Mouse (Mus musculus): ENCODE data around the gene Limch1.

The Limch1 gene

DNA sequence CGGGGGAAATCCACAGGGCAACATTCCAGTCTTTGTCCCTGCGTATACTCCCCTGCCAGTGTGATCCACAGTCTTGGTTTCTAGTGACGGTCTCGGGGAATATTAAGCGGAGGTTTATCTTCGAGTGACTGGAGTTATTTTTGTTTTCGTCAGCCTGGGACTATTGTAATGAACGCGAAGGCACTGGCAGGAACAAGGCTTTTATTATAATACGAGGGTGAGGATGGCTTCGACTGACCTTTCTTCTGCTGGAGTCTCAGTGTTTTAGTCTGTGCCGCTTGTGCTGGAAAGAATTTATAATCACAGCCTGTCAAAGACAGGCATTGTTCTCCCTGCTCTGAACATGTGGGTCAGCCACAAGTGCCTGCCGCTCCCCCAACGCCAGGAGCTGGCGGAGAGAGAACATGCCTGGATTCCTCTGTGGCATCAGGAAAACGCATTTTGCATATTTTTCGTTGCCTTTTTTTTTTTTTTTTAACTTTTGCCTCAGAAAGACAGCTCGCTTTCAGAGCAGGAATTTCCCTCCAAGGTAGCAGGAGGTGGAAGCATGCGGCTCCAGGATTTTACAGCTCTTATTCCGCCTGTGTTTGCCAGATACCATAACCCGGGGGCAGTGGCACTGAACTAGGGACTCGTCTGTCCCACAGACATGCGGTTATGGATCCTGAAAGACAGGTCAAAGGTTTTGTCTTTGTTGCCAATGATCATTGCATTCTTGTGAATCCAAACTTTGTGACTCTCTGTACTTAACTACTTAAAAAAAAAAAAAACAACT lies 222.6 kb downstream of the Limch1 start:
- DNase-seq (ENCODE audit: low read depth, low spot score), result no peak

DNA sequence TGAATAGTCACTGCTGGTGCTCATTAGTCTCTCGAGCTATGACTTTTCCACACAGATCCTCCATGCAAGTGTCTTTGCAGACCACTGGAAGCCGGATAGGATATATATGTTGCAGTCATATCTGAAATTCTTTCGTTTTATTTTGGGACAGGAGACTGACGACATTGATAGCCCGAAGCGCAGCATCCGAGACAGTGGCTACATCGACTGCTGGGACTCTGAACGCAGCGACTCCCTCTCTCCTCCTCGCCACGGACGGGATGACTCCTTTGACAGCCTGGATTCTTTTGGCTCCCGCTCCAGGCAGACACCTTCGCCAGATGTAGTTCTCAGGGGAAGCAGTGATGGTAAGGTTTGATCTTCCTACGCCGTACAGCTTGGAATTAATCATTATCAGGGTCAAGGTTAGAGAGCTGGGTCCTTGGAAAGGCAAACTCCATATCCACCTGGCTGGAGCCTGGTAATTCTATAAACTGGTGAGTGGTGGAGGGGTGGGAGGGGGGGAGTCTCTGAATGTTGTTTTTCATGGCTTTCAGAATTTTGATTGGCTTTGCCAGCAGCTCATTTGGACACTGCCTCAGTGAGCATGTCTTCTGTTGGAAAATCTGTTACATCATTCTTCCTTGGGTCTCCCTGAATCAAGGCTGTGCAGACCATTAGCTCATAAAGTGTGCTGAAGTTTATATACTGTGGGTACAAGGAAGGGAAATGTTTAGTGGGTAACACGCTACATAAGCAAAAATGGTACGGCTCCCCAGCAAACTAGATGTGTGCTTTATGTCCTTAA lies 223.5 kb downstream of the Limch1 start:
- DNase-seq (ENCODE audit: low read depth, low spot score), result no peak

DNA sequence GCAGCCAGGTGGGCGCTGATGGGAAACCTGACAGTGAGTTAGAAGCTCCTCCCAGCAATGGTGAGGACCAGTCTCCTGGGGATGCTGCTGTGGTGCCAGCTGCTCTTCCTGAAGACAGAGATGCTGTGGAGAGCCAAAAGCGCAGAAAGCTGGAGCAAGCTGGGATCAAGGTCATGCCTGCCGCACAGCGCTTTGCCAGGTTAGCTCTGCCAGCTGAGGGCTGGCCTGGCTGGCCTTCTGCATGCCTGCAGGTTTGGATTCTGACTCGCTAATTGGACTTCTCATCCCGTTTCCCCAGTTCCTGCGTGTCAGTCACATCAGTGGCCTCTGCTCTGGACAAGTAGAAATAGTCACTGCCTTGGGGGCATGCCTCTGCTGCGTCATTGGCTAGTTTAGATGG lies 230.0 kb downstream of the Limch1 start:
- DNase-seq (ENCODE audit: low read depth, low spot score), result no peak

DNA sequence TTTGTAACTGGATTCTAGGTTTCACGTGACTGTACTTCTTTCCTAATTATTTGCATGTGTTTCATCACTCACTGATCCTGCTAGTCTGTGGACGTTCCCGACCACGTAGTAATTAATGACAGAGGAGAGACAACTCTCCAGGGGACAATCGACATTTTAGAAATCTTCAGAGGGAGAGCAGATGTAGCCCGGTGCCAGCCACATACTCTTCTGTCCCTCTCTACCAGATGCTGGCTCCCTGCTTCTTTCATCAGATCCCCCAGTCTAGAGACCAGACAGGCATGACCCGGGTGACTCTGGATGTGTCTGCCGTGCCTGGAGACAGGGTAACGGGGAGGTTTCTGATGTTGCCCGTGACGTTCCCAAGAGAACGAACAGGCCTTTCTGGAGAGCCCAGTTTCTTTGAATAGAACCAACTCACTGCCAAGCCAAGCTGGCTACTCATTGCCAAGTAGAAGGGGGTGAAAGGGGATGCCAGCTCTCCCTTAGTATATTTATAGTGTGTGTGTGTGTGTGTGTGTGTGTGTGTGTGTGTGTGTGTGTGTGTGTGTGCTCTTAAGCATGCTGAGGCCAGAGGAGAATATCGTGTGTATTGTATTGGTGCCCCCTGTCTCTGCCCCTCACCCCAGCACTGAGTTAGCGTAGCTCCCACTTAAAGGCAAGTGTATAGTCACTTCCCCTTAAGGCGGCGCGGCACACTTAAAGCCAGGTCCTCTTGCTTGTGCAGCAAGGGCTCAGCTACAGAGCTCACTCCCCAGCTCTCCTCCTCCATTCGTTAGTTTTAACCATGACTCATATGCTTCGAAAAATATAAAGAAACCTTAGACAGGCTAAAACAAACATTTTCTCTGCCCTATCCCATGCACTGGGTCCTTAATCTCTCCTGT lies 233.9 kb downstream of the Limch1 start:
- no peak for DNase-seq (ENCODE audit: low read depth, low spot score)

DNA sequence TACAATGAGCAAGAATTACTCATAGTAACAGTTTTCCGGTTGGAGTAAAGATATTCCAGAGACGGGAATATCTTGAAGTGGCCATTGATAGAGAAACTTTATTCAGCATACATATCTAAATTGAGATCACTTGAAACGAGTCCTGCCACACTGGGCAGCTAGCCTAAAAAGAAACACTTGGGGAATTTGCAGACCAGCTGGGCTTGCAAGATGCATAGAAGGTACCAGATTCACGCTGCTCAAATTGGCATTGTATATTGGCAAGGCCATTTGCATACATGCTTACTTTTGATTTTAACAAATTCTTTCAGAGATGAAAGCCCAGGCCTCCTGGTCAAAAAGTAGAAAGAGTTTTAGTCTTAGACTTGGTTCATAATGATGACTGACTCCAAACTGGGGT lies 235.2 kb downstream of the Limch1 start:
- no peak for DNase-seq (ENCODE audit: low read depth, low spot score)

GRCm38 (mm10) chr5:66983104-66983503 lies 237.5 kb downstream of the Limch1 start:
- DNase-seq (ENCODE audit: low read depth, low spot score), result no peak

DNA sequence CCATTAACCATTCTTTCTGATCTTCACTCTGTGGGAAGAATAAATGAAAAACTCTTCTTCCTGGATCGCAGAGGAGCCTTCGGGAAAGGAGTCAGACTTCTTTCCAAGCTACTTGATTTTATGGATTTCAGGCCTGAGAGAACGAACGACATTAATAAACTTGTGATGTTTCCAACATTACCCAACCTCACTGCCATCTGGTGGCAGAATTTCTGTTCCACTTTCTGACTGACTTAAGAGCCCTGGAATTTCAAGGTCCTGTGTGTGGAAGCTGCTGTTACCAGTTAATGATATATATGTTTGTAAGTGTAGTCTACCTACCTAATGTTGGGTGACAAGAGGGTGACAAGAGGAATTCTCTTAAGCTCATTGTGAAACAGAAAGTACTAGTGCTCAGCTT lies 243.3 kb downstream of the Limch1 start:
- DNase-seq (ENCODE audit: low read depth, low spot score), result no peak

DNA sequence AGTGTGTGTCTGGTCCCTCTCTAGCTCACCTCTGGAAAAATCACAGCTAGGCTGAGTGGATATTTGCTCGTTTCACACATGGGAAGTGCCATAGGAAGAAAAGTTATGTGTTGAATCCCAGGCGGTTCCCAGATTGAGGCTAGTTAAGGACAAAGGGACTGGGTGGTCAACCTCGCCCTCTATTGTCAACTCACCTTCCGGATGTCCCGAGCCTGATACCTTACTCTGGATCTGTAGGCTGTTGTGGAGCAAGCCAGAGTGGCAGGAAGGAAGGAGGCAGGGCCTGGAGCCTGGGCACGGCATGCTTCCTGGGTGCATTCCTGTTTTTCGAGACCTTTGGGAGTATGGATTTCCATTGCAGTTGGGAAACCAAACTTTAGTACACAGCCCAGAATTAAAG lies 243.9 kb downstream of the Limch1 start:
- DNase-seq (ENCODE audit: low read depth, low spot score), result no peak

DNA sequence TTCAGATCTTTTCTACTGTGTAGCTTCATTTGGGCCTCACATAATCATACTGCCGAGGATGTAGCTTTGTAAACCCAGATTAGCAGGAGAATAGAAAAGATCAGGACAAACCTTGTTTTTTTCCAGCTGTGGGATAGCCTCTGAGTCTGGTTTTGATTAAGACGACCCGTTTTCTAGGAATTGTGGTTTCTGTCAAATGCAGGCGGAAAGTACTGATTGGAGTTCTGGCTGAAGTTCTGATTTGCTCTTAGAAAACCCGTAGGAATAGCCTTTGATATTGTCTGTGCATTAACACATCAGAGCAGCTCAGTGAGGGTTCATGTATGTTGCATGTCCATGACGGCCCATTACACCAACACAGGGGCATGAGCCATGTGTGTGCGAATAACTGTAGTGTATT lies 246.8 kb downstream of the Limch1 start:
- DNase-seq (ENCODE audit: low read depth, low spot score), result no peak

DNA sequence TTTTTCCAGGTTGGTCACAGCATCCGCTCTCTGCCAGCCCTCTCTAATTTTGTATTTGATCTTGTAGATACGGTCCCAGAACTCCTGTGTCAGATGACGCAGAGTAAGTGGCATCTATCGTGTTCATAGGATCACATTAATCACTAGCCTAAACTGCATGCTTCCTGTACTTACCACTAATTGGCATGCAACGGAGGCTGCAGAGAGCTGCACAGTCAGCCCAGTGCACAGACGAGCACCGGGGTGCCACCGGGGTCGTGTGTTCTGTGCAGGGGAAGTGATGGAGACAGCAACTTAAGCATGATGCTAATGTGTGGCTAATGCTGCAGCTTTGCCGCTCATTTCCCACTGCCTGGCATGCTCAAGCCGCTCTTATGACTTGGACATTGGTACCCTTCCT lies 247.4 kb downstream of the Limch1 start:
- no peak for DNase-seq (ENCODE audit: low read depth, low spot score)

- no peak for DNase-seq (ENCODE audit: low read depth, low spot score)
Observed at GRCm38 (mm10) chr5:66996124-66996523, 250.5 kb downstream of the Limch1 start.

- DNase-seq (ENCODE audit: low read depth, low spot score), result peak; percentile 2
Observed at GRCm38 (mm10) chr5:66996886-66997599, 251.4 kb downstream of the Limch1 start.

GRCm38 (mm10) chr5:66997600-66997930 lies 251.9 kb downstream of the Limch1 start:
- no peak for DNase-seq (ENCODE audit: low read depth, low spot score)

GRCm38 (mm10) chr5:66998341-66998740 lies 252.7 kb downstream of the Limch1 start:
- no peak for DNase-seq (ENCODE audit: low read depth, low spot score)

DNA sequence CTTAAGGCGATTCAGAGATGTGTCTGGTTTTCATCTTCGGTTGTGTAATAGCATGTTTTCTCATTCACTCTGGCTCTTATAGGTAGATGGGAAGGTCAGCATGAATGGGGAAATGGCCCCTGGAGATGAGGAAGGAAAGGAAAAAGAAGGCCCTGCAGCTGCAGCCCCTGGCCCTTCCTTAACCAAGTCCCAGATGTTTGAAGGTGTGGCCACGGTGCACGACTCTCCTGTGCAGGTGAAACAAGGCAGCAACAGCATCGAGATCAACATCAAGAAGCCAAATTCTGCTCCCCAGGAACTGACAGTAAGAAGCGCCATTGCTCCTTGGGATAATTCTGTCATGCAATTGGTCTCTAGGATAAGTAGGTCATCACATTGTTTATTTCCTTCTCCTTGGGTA lies 256.7 kb downstream of the Limch1 start:
- no peak for DNase-seq (ENCODE audit: low read depth, low spot score)

GRCm38 (mm10) chr5:67004619-67005018 lies 259.0 kb downstream of the Limch1 start:
- DNase-seq (ENCODE audit: low read depth, low spot score), result no peak

DNA sequence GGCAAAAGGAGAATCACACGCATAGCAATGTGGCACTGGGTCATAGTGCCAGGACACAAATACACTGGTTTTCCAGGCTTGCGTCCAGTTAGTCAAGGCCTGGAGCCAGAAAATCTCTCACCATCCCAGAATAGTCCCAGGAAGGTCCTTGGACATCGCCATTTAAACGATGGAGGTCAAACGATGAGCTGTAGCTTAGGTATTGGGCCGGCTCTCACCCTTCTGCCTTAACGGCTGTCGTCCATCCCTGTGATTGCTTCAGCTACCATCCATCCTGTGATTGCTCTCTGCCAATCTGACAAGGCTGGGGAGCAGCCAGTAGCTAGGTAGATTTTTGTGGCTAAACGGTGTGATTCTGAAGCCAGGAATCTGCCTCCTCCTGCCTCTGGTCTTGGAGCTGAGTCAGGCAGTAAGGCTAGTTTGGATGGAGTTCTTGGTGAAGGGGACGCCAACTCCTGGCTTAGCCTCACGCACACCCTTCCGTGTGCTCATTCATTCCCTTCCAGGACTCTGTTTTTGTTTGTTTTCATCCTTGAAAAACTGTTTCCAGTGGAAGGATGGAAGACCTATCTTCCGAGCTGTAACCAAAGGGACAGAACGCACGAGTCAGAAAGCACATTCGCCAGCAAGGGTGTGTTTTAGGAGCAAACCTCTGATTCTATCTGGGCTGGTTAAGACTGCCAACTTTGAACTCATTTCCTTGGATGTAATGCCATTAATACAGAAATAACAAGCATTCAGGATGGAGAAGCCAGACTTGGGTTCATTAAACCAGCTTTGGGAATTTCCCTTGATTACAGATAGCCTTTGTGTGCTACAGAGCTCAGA lies 265.6 kb downstream of the Limch1 start:
- no peak for DNase-seq (ENCODE audit: low read depth, low spot score)

DNA sequence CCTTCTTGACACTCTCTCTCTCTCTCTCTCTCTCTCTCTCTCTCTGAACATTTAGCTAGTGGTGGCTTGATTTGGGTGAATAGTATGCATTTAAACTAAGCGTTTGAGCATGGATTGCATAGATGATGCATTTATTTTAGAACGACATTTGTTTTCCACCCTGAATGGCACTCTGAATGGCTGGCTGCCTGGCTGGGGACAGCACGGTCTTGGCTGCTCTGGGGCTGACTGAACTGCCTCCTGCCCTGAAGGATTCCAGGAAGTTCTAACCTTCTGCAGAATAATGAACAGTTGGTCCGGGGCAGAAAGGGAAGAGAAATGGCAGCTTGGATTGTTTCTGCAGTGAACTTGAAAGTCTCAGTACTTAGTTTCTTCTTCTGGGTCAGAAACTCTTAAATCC lies 266.4 kb downstream of the Limch1 start:
- no peak for DNase-seq (ENCODE audit: low read depth, low spot score)

DNA sequence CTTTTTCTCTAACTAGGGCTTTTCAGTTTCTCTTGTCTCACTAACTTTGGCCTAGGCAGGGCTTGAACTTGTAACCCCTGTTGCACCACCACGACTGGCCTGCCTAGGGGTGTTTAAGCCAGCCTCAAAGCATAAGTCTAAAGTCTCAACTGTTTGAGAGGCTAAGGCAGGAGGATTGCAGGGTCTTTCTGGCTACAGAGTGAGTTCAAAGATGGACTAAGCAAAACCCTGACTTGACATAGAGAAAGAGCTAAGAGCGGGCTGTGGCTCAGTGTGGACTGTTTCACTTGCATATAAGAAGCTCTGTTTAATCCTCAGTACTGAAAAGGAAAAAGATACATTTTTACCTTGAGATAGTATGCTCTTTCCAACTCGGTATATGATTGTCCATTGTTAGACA lies 268.3 kb downstream of the Limch1 start:
- no peak for DNase-seq (ENCODE audit: low read depth, low spot score)

DNA sequence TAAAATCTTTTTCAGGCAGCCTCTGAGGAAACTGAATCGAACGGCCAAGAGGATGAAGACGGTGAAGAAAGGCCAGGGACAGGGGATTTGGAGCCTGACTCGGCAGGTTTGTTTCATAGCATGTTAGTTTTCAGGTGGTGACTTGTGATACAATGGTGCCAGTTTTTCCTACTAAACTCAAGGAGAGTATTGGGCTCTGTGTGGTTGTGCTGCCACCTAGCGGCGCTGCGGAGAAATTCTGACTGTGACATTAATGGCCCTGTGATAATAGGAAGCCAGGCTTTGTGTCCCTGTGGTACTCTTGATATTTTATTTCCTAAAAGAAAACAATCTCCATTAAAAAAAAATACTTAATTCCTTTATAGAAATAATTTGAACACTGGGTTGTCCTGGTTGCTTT lies 270.8 kb downstream of the Limch1 start:
- peak; percentile 59 for DNase-seq (ENCODE audit: low read depth, low spot score)
